Mouse (Mus musculus): ENCODE measurements at regions not wholly inside any gene's neighbourhood (a gene's known extent, or its start where the extent isn't known, plus 50 kb on each side); places are given as distances from the start of the nearest gene placed in this dataset.
A peak's percentile ranks its signal among the peaks of the same experiment; 100 is the strongest.
"Not testable (repeated sequence)": the region's sequence is repeated elsewhere in the genome, so short reads cannot be mapped to it uniquely, and the experiment has no call there.

- H3K27me3 ChIP-seq (ENCODE audit: control insufficient read depth, insufficient read depth, low read length); H3K36me3 ChIP-seq (ENCODE audit: control insufficient read depth, insufficient read depth, low read length); H3K9me3 ChIP-seq (ENCODE audit: control insufficient read depth, low read length); H3K27ac ChIP-seq (ENCODE audit: low read depth, low read length); H3K4me1 ChIP-seq (replicated peaks; ENCODE audit: control insufficient read depth, insufficient read depth, low read length): not testable (repeated sequence)
- H3K4me2 ChIP-seq (ENCODE audit: low read depth, low read length, severe bottlenecking) = peak overlapping the region; percentile 53
- H3K4me3 ChIP-seq (ENCODE audit: low read depth, low read length) = peak overlapping the region; percentile 46
- peak; percentile 99 for ATAC-seq (replicated peaks; ENCODE audit: low FRiP score)
- 2% methylated on average over 27 of the region's 27 CpGs for WGBS
- peak overlapping the region; percentile 68 for H3K9ac ChIP-seq (ENCODE audit: low read length)
- peak; percentile 81 for DNase-seq (ENCODE audit: low spot score)
Observed at GRCm38 (mm10) chr13:74563483-74564330, 69.9 kb upstream of the Zfp825 start.

- peak overlapping the region; percentile 68 for H3K9ac ChIP-seq (ENCODE audit: low read length)
- H3K27ac ChIP-seq (ENCODE audit: low read depth, low read length); H3K9me3 ChIP-seq (ENCODE audit: control insufficient read depth, low read length); ATAC-seq (replicated peaks; ENCODE audit: low FRiP score); H3K27me3 ChIP-seq (ENCODE audit: control insufficient read depth, insufficient read depth, low read length); DNase-seq (ENCODE audit: low spot score); H3K4me1 ChIP-seq (replicated peaks; ENCODE audit: control insufficient read depth, insufficient read depth, low read length); H3K36me3 ChIP-seq (ENCODE audit: control insufficient read depth, insufficient read depth, low read length): not testable (repeated sequence)
- H3K4me2 ChIP-seq (ENCODE audit: low read depth, low read length, severe bottlenecking) = peak overlapping the region; percentile 53
- 21% methylated on average over 2 of the region's 2 CpGs for WGBS
- peak overlapping the region; percentile 46 for H3K4me3 ChIP-seq (ENCODE audit: low read depth, low read length)
Observed at GRCm38 (mm10) chr13:74564331-74564727, 70.5 kb upstream of the Zfp825 start.

GRCm38 (mm10) chr13:74569967-74570366, 69.4 kb upstream of the Erap1 start:
- not testable (repeated sequence) for H3K9me3 ChIP-seq (ENCODE audit: control insufficient read depth, low read length); H3K4me1 ChIP-seq (replicated peaks; ENCODE audit: control insufficient read depth, insufficient read depth, low read length); ATAC-seq (replicated peaks; ENCODE audit: low FRiP score); H3K27me3 ChIP-seq (ENCODE audit: control insufficient read depth, insufficient read depth, low read length); H3K4me2 ChIP-seq (ENCODE audit: low read depth, low read length, severe bottlenecking); H3K27ac ChIP-seq (ENCODE audit: low read depth, low read length); H3K4me3 ChIP-seq (ENCODE audit: low read depth, low read length); H3K36me3 ChIP-seq (ENCODE audit: control insufficient read depth, insufficient read depth, low read length); H3K9ac ChIP-seq (ENCODE audit: low read length); DNase-seq (ENCODE audit: low spot score)
- WGBS = 64% methylated on average over 4 of the region's 4 CpGs

All from forebrain, embryonic 11.5 days (tissue).